Mouse (Mus musculus) stomach, embryonic 15.5 days (tissue): ENCODE results near the gene Smim27. TPM values are rescaled to one million over a fixed set of nuclear protein-coding genes. Genes with fewer than 3 reads are reported as not detected.

Experiments
- ATAC-seq: fragments of 200-750 bp; cut with Nextera tagmentation; 2 replicates; pipeline ENCODE4 v1.8.0; 2017; ENCODE audit warnings: low read depth, moderate number of reproducible peaks, moderate TSS enrichment; ENCODE audit not compliant: insufficient read depth, low FRiP score
- H3K27ac ChIP-seq: fragments of 300-500 bp; sonication (generic); 2 replicates; pipeline ENCODE4 v1.5.1; 2015; ENCODE audit warnings: mild to moderate bottlenecking, inconsistent platforms
- H3K27me3 ChIP-seq: fragments of 300-500 bp; sonication (generic); replicated peaks from 2 replicates; pipeline ENCODE4 v1.6.1; 2015; ENCODE audit warnings: inconsistent platforms
- H3K36me3 ChIP-seq: fragments of 300-500 bp; sonication (generic); 2 replicates; pipeline ENCODE4 v1.6.1; 2015; ENCODE audit warnings: inconsistent platforms
- H3K4me1 ChIP-seq: fragments of 300-500 bp; sonication (generic); 2 replicates; pipeline ENCODE4 v1.6.1; 2015; ENCODE audit warnings: inconsistent platforms
- H3K4me2 ChIP-seq: fragments of 300-500 bp; sonication (generic); 2 replicates; pipeline ENCODE4 v1.6.1; 2015; ENCODE audit warnings: mild to moderate bottlenecking, inconsistent platforms
- H3K4me3 ChIP-seq: fragments of 300-500 bp; sonication (generic); replicated peaks from 2 replicates; pipeline ENCODE4 v1.5.1; 2015; ENCODE audit warnings: inconsistent platforms
- H3K9ac ChIP-seq: fragments of 300-500 bp; sonication (generic); 2 replicates; pipeline ENCODE4 v1.6.1; 2015; ENCODE audit warnings: inconsistent platforms
- H3K9me3 ChIP-seq: fragments of 300-500 bp; sonication (generic); 2 replicates; pipeline ENCODE4 v1.6.1; 2016; ENCODE audit warnings: inconsistent platforms
- WGBS: fragments of 180-500 bp; shearing (Covaris S2); methylation state at CpG from one replicate; pipeline ENCODE4 v1.1.7; 2015; 5-methylcytosine and 5-hydroxymethylcytosine counted together
- polyA plus RNA-seq: library from polyadenylated mRNA; unstranded; fragments of >200 nt; fragmentation: Nextera tagmentation; extraction: Ambion mirVana; gene quantifications from 2 replicates; pipeline ENCODE4 v1.2.1, GENCODE M21; 2015

Smim27 gene
- polyA plus RNA-seq, 1 experiment from 2014 or later, result 53.0 TPM

- Histone ChIP-seq H3K27me3 (no peaks in the 10 kb centered on the region), H3K4me1 (no peaks in the 10 kb centered on the region), H3K27ac (peak overlapping the region; percentile 86), H3K4me3 (peak overlapping the region; percentile 64), H3K4me2 (peak overlapping the region; percentile 75), H3K9me3 (no peaks in the 10 kb centered on the region), H3K36me3 (no peaks in the 10 kb centered on the region), H3K9ac (peak overlapping the region; percentile 10; the same call in 1 of the 2 replicates)
- WGBS, result 5% methylated on average over 17 of the region's 17 CpGs
- peak; percentile 69 for ATAC-seq
These were observed 30.6 kb upstream of the Smim27 start for GRCm38 (mm10) chr4:40238483-40239408.

DNA sequence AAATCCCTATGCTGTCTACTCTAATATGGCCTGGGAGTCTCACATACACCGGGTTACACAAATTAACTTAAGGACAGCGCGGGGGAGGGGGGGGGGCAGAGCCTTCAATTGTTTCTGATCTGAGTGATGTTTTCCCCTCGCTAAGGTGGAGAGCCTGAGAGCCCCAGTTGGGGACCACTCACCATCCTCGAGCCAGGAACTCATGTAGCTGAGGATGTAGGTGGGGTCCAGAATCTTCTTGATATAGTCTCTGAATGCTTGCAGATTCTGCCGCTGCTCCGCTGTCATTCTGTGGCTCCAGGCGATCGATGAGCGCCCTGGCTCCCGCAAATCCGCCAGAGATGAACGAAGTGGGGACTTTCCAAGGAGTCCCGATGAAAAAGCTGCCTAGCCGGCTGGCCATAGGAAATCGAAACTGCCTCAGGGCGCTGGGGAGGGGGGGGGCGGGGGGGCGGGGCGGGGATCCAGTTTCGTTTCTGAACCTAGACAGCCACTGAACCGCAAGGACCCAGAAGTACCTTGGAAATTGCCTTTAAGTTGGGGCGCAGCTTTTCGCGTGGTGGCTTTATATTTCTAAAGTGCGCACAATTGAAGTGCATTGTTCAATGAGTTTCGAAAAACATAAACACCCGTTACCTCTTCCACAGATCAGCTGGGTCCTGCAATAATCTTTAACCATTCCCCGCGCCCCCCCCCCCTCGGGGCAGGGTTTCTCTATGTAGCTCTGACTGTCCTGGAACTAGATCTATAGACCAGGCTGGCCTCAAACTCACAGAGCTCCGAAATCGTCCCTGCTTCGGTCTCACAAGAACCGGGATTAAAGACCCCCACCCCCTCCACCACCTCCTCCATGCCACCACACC is 29.7 kb upstream of the Smim27 start, which contains the start of gene Ddx58:
Ddx58 (minus strand) TSS at position 420 of the 863 bp plus-strand sequence.
- Histone ChIP-seq H3K9ac (peak within 1 kb of the TSS; percentile 39; the same call in 1 of the 2 replicates), H3K27ac (peak within 1 kb of the TSS; percentile 86), H3K4me2 (peak within 1 kb of the TSS; percentile 75), H3K36me3 (no peaks in the 10 kb centered on the region), H3K9me3 (no peaks in the 10 kb centered on the region), H3K4me3 (peak within 1 kb of the TSS; percentile 64), H3K4me1 (no peaks in the 10 kb centered on the region), H3K27me3 (no peaks in the 10 kb centered on the region)
- 3% methylated on average over 35 of the region's 35 CpGs for WGBS
- ATAC-seq, result peak; percentile 74

GRCm38 (mm10) chr4:40240272-40240744 is 29.1 kb upstream of the Smim27 start:
- Histone ChIP-seq H3K4me1 (no peaks in the 10 kb centered on the region), H3K36me3 (no peaks in the 10 kb centered on the region), H3K4me3 (peak overlapping the region; percentile 64), H3K4me2 (peak overlapping the region; percentile 75), H3K9me3 (no peaks in the 10 kb centered on the region), H3K9ac (no peak overlapping the region), H3K27ac (peak overlapping the region; percentile 86), H3K27me3 (no peaks in the 10 kb centered on the region)
- 55% methylated on average over 5 of the region's 5 CpGs for WGBS
- 0 out of 2 replicates have a peak, but pooled peaks have one; percentile 23 for ATAC-seq

- Histone ChIP-seq H3K27me3 (no peaks in the 10 kb centered on the region), H3K27ac (no peak overlapping the region), H3K4me1 (no peaks in the 10 kb centered on the region), H3K36me3 (no peaks in the 10 kb centered on the region), H3K4me3 (no peak overlapping the region), H3K4me2 (no peak overlapping the region), H3K9ac (no peak overlapping the region), H3K9me3 (no peaks in the 10 kb centered on the region)
- 50% methylated on average over 6 of the region's 6 CpGs for WGBS
- no peak for ATAC-seq
These were observed 27.5 kb upstream of the Smim27 start for GRCm38 (mm10) chr4:40241928-40242327.

GRCm38 (mm10) chr4:40243006-40243405 is 26.4 kb upstream of the Smim27 start:
- no peak overlapping the region for H3K27ac ChIP-seq
- H3K9me3 ChIP-seq, result no peaks in the 10 kb centered on the region
- no peak overlapping the region for H3K4me2 ChIP-seq
- no peak overlapping the region for H3K9ac ChIP-seq
- ATAC-seq, result no peak
- H3K27me3 ChIP-seq, result no peaks in the 10 kb centered on the region
- 84% methylated on average over 4 of the region's 4 CpGs for WGBS
- H3K4me3 ChIP-seq, result no peak overlapping the region
- H3K36me3 ChIP-seq, result no peaks in the 10 kb centered on the region
- H3K4me1 ChIP-seq, result no peaks in the 10 kb centered on the region

- H3K9me3 ChIP-seq, result no peaks in the 10 kb centered on the region
- 81% methylated on average over 8 of the region's 8 CpGs for whole genome bisulfite sequencing
- H3K27ac ChIP-seq, result no peak overlapping the region
- no peaks in the 10 kb centered on the region for H3K36me3 ChIP-seq
- ATAC-seq, result no peak
- H3K4me2 ChIP-seq, result no peak overlapping the region
- no peak overlapping the region for H3K9ac ChIP-seq
- no peaks in the 10 kb centered on the region for H3K4me1 ChIP-seq
- H3K27me3 ChIP-seq, result no peaks in the 10 kb centered on the region
- no peak overlapping the region for H3K4me3 ChIP-seq
These were observed 25.3 kb upstream of the Smim27 start for GRCm38 (mm10) chr4:40244035-40244434.

DNA sequence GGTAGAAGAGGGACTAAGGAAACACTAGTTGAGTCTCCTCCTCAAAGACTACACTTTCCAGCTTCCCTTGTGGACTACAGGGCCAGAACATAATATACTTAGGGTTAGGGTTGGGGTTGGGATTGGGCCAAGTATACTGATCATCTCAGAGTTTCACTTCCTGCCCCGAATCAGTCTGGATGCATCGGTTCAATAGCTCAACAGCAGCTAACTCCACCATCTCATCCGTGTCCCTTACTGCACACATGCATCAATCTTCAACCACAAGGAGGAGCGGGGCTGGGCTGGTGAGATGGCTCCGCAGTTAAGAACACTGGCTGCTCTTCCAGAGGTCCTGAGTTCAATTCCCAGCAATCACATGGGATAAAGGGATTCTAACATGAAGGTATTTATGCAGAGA is 18.4 kb upstream of the Smim27 start:
- Histone ChIP-seq H3K4me2 (no peak overlapping the region), H3K4me1 (no peaks in the 10 kb centered on the region), H3K27me3 (no peaks in the 10 kb centered on the region), H3K9me3 (no peaks in the 10 kb centered on the region), H3K36me3 (no peaks in the 10 kb centered on the region), H3K9ac (no peak overlapping the region), H3K27ac (no peak overlapping the region), H3K4me3 (no peak overlapping the region)
- ATAC-seq, result no peak
- WGBS, result 87% methylated on average over 5 of the region's 5 CpGs

GRCm38 (mm10) chr4:40253766-40254165 is 15.6 kb upstream of the Smim27 start:
- H3K27me3 ChIP-seq, result no peaks in the 10 kb centered on the region
- H3K9me3 ChIP-seq, result no peaks in the 10 kb centered on the region
- H3K4me2 ChIP-seq, result no peak overlapping the region
- ATAC-seq, result no peak
- H3K9ac ChIP-seq, result no peak overlapping the region
- H3K27ac ChIP-seq, result no peak overlapping the region
- 53% methylated on average over 2 of the region's 2 CpGs for WGBS
- peaks cover 5% of the 10 kb centered on the region; the same call in 1 of the 2 replicates for H3K36me3 ChIP-seq
- no peaks in the 10 kb centered on the region for H3K4me1 ChIP-seq
- H3K4me3 ChIP-seq, result no peak overlapping the region

- H3K27me3 ChIP-seq, result no peaks in the 10 kb centered on the region
- ATAC-seq, result no peak
- no peak overlapping the region for H3K4me2 ChIP-seq
- no peaks in the 10 kb centered on the region for H3K9me3 ChIP-seq
- peaks cover 9% of the 10 kb centered on the region; the same call in 1 of the 2 replicates for H3K36me3 ChIP-seq
- H3K4me3 ChIP-seq, result no peak overlapping the region
- WGBS, result 82% methylated on average over 8 of the region's 8 CpGs
- H3K4me1 ChIP-seq, result no peaks in the 10 kb centered on the region
- H3K27ac ChIP-seq, result no peak overlapping the region
- no peak overlapping the region for H3K9ac ChIP-seq
These were observed 14.8 kb upstream of the Smim27 start for GRCm38 (mm10) chr4:40254385-40255103.

GRCm38 (mm10) chr4:40264321-40264720 is 5.1 kb upstream of the Smim27 start:
- H3K36me3 ChIP-seq, result peaks cover 40% of the 10 kb centered on the region
- peaks cover 24% of the 10 kb centered on the region for H3K4me1 ChIP-seq
- 42% methylated on average over 1 of the region's 1 CpGs for WGBS
- H3K9ac ChIP-seq, result no peak overlapping the region
- no peaks in the 10 kb centered on the region for H3K9me3 ChIP-seq
- H3K27me3 ChIP-seq, result no peaks in the 10 kb centered on the region
- no peak overlapping the region for H3K27ac ChIP-seq
- ATAC-seq, result no peak
- no peak overlapping the region for H3K4me3 ChIP-seq
- no peak overlapping the region for H3K4me2 ChIP-seq

- no peaks in the 10 kb centered on the region for H3K27me3 ChIP-seq
- H3K9ac ChIP-seq, result peak overlapping the region; percentile 86
- H3K36me3 ChIP-seq, result peaks cover 11% of the 10 kb centered on the region
- peak overlapping the region; percentile 99 for H3K27ac ChIP-seq
- no peaks in the 10 kb centered on the region for H3K9me3 ChIP-seq
- peak overlapping the region; percentile 70 for H3K4me3 ChIP-seq
- 64% methylated on average over 7 of the region's 7 CpGs for WGBS
- H3K4me2 ChIP-seq, result peak overlapping the region; percentile 95
- peaks cover 24% of the 10 kb centered on the region for H3K4me1 ChIP-seq
- no peak for ATAC-seq
These were observed 1.7 kb upstream of the Smim27 start for GRCm38 (mm10) chr4:40267681-40268080.
